Mouse (Mus musculus): ENCODE measurements around the gene Tmem234.

- no peak for TF ChIP-seq CTCF (IDR thresholded peaks at IDR 0.05; ENCODE audit: low read depth)
- no peak for TF ChIP-seq EP300 (IDR thresholded peaks at IDR 0.05; ENCODE audit: low read depth)
Observed at GRCm38 (mm10) chr4:129573093-129573370, 27.4 kb upstream of the Tmem234 start.

Data from liver, embryonic 14.5 days (tissue).